ENCODE assay signal across 8 mouse cellular contexts in the genomic region with DNA sequence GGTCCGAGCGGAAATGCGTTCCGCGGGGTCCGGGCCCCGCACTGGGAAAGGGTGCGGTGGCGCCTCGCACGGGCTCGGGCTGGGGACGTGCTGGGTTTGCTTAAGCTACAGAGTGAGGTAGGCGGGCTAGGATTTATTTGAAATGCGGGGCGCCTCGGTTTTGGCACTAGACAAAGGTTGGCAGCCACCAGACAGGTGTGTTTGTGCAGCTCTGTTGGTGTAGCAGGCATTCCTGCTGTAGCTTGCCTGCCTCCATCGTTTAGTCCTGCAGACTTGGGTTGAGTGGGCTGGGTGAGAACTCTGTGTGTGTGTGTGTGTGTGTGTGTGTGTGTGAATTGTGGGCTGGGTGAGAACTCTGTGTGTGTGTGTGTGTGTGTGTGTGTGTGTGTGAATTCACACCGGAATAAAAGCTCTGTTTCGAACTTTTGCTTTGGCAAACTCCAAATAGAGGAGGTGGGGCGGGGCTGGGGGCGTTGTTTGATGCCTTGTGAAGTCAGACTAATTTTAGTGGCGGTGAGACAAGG. TPM values are rescaled to one million over a fixed set of nuclear protein-coding genes. Genes with fewer than 3 reads are reported as not detected.
DNase-seq lines count a peak whose midpoint lies in the region; TF ChIP-seq lines count a peak whose summit lies in the region.

No protein-coding gene starts in this region.

- peak; percentile 14 for DNase-seq in adrenal gland, postnatal 14 days
- DNase-seq in adrenal gland, postnatal 25 days: no peak
- DNase-seq in R1 (ENCODE audit: low read depth, low spot score): peak; percentile 80
- peak; percentile 25 for DNase-seq in heart, postnatal 4 days
- peak; percentile 37 to 46 for DNase-seq in layer of hippocampus, postnatal 14 days (ENCODE audit: low spot score in 2 of 2)
- peak; percentile 48 for DNase-seq in lung, postnatal 10 days

- H3K4me1 ChIP-seq in erythroblast, embryonic 14.5 days (ENCODE audit: control insufficient read depth): peaks cover 47% of the 10 kb centered on the region
- peaks cover 3% of the 10 kb centered on the region; the same call in 1 of the 2 replicates for H3K4me1 ChIP-seq in small intestine, adult 2 months (ENCODE audit: control insufficient read depth, insufficient read depth, insufficient read length, low read length)

- no peaks in the 10 kb centered on the region for H3K27me3 ChIP-seq in erythroblast, embryonic 14.5 days (ENCODE audit: control insufficient read depth)
- no peaks in the 10 kb centered on the region for H3K27me3 ChIP-seq in small intestine, adult 2 months (ENCODE audit: control insufficient read depth, insufficient read depth, low read length)

- TF ChIP-seq CTCF in small intestine, adult 2 months (IDR thresholded peaks at IDR 0.05; ENCODE audit: extremely low read depth, insufficient read length, insufficient replicate concordance, low read depth, low read length): no peak

- no peaks in the 10 kb centered on the region for H3K9me3 ChIP-seq in erythroblast, embryonic 14.5 days (ENCODE audit: control insufficient read depth, low read length)

- WGBS in small intestine, adult 2 months: 1% methylated on average over 23 of the region's 23 CpGs

- H3K36me3 ChIP-seq in erythroblast, embryonic 14.5 days (ENCODE audit: control insufficient read depth): peaks cover 27% of the 10 kb centered on the region
- no peaks in the 10 kb centered on the region for H3K36me3 ChIP-seq in small intestine, adult 2 months (ENCODE audit: control insufficient read depth, insufficient read depth, low read length)

- TF ChIP-seq POLR2A in small intestine, adult 2 months (IDR thresholded peaks at IDR 0.05; ENCODE audit: low read depth, low read length): no peak

- H3K4me3 ChIP-seq in erythroblast, embryonic 14.5 days (replicated peaks): peak overlapping the region; percentile 78
- peak overlapping the region; percentile 99 for H3K4me3 ChIP-seq in small intestine, adult 2 months (ENCODE audit: low read depth, low read length)

- no peak overlapping the region for H3K27ac ChIP-seq in small intestine, adult 2 months (ENCODE audit: insufficient read depth, low read depth, low read length)

RNA-seq across cellular contexts. Expression of a gene that starts 0.7 kb away (rescaled TPM):
- 8.9 and 13.3 TPM in 2 replicates for total RNA-seq in adrenal gland, postnatal 14 days (2021)
- total RNA-seq in adrenal gland, postnatal 25 days (2021): 9.0 and 11.7 TPM in 2 replicates
- 1.5 TPM in 2 replicates for polyA plus RNA-seq in erythroblast, embryonic 14.5 days (2012)
- 10 to 100 TPM; 13.9 to 14.5 TPM for total RNA-seq in heart, postnatal 4 days (2021)
- total RNA-seq in layer of hippocampus, postnatal 14 days (2021): 10 to 100 TPM; 24.7 to 28.0 TPM
- polyA plus RNA-seq in small intestine, adult 2 months (2012; rRNA removed): 4.4 and 9.5 TPM in 2 replicates
